Mouse (Mus musculus) thymus, postnatal 10 days (tissue): Measurements from ENCODE around the gene Olfr905.

ENCODE experiments used
- DNase-seq, 2 experiments: peaks; one replicate each; pipeline ENCODE4 v3.0.0; 2021; ENCODE audit warnings: low spot score in 2 of 2

Olfr905 gene

DNA sequence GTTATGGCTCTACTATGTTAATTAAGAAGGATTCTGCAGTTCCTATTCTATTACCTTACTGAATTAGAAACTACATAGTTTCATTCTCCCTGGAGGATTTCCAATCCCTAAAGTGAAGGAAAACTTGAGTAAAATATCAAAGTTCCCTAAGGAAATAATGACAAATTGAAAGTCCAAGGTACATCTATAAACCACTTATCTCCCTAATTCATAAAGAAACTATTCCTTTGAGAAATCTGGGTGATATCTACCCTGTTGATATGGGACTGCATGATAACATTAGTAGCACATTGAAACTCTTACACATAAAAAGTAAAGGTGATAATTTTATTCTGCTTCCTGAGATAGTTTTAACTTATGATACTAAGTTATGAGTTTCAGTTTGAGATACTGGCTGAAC lies at the start of gene Olfr905:
Olfr905 (plus strand) TSS at position 301 of the 400 bp plus-strand sequence.
- DNase-seq = no peak

DNA sequence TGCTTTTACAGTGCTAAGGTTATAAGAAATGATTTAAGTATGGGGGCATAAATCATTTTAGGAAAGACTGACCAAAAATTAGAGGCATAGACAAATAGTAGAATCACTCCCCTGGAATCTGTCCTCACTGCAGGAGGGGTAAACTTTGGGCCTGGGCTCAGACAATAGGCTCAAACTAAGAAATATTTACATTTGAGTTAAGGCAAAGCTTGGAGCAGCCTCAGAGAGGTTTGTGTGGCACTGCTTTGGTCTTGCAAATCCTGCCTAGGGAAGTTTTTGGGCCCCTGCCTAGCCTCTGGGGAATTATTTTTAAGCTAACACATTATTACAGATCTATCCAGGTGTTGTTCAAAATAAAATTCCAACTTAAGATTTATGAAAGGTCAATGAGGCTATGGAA lies 47.1 kb upstream of the Olfr905 start:
- no peak for DNase-seq

- DNase-seq = no peak
Observed at GRCm38 (mm10) chr9:38427026-38427425, 43.9 kb upstream of the Olfr905 start.

- no peak for DNase-seq
Observed at GRCm38 (mm10) chr9:38429155-38429554, 41.8 kb upstream of the Olfr905 start, which contains the start of gene Olfr901. TSS of gene Olfr901 (plus strand) at chr9:38429455.

DNA sequence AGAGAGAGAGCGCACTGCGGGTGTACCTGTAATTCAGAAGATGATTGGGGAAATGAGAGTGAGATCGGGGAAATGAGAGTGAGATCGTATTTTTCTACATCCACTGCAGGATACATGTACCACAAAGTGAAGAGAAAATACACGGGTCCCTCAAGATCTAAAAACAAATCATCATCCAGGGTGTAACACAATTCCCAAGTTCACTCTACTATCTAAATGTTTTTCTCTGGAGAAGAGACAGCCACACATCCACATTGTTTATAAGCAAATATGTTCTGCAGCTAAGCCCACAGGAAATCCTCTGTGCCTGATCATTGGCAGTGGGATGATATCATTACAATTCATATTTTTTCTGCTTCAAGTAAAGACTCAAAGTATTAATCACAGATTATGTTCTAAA lies 23.6 kb upstream of the Olfr905 start, which contains the start of gene Olfr902:
Olfr902 (plus strand) TSS at position 301 of the 400 bp plus-strand sequence.
- DNase-seq = no peak

GRCm38 (mm10) chr9:38462844-38463243 lies 8.1 kb upstream of the Olfr905 start, which contains the start of gene Olfr904:
TSS of gene Olfr904 (plus strand) at chr9:38463144.
- no peak for DNase-seq

GRCm38 (mm10) chr9:38486785-38487184 lies 15.9 kb downstream of the Olfr905 start, which contains the start of gene Olfr906:
TSS of gene Olfr906 (plus strand) at chr9:38487085.
- DNase-seq = no peak

DNA sequence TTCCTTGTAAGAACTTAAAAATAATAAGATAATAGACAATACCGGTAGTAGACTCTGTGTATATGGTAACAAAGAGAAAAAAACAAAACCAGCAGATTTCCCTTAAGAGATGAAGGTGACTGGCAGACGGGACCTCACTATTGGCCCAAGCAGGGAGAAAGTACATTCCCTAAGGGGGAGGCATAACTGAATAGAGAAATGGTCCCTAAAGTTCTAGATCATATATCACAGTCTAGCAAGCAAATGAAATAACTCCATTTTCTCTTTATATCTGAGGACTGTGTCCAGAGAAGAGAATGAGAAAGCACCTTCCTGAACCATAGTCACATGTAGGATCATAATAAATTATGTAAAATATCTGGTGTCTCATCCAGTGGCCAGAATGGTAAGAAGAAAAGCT lies 24.6 kb downstream of the Olfr905 start, which contains the start of gene Olfr907:
Olfr907 (plus strand) TSS at position 301 of the 400 bp plus-strand sequence.
- DNase-seq = no peak

DNA sequence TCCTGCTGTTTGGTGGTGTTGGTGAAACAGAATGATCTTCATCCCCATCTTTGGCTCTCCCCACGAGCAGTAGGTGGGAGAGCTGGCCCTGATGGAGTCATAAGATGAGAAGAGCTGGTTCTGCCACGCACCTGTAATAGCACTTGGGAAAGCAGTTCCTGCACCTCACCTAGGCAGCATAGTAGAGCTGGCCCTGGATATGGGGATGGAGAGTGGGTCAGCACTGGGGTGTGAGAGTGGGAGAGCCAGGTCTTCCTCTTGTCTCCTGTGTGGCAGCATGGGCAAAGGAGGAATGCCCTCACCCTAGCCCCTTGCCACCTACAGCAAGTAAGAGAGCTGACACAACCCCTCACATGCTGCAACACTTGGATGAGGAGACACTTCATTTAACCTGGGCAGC lies 41.4 kb downstream of the Olfr905 start:
- DNase-seq = no peak

- DNase-seq = no peak
Observed at GRCm38 (mm10) chr9:38521280-38521679, 50.4 kb downstream of the Olfr905 start, which contains the start of gene Olfr911-ps1. TSS of gene Olfr911-ps1 (plus strand) at chr9:38521580.
